Mouse (Mus musculus) midbrain, postnatal 0 days (tissue): Measurements from ENCODE around the gene Rmi2. TPM values are rescaled to one million over a fixed set of nuclear protein-coding genes. Genes with fewer than 3 reads are reported as not detected.

Experiments used
- ATAC-seq: fragments of 200-750 bp; cut with Nextera tagmentation; 2 replicates; pipeline ENCODE4 v1.8.0; 2017; ENCODE audit warnings: moderate number of reproducible peaks, mild to moderate bottlenecking, moderate TSS enrichment, moderate library complexity; ENCODE audit not compliant: low FRiP score
- DNase-seq: peaks from one replicate; pipeline ENCODE4 v3.0.0-alpha.2; 2015; ENCODE audit warnings: low spot score
- H3K27ac ChIP-seq: fragments of 300-500 bp; sonication (generic); 2 replicates; pipeline ENCODE4 v1.5.1; 2014; ENCODE audit warnings: low read depth, mild to moderate bottlenecking, low read length, mixed read lengths
- H3K27me3 ChIP-seq: fragments of 300-500 bp; sonication (generic); 2 replicates; pipeline ENCODE4 v1.6.1; 2014; ENCODE audit warnings: low read length, control low read depth, mixed read lengths; ENCODE audit not compliant: insufficient read depth
- H3K36me3 ChIP-seq: fragments of 300-500 bp; sonication (generic); 2 replicates; pipeline ENCODE4 v1.6.1; 2014; ENCODE audit warnings: low read length, control low read depth, mixed read lengths; ENCODE audit not compliant: insufficient read depth
- H3K4me1 ChIP-seq: fragments of 300-500 bp; sonication (generic); 2 replicates; pipeline ENCODE4 v1.6.1; 2014; ENCODE audit warnings: mild to moderate bottlenecking, control low read depth, antibody characterized with exemption, low read length, mixed read lengths; ENCODE audit not compliant: insufficient read depth
- H3K4me2 ChIP-seq: fragments of 300-500 bp; sonication (generic); 2 replicates; pipeline ENCODE4 v1.6.1; 2014; ENCODE audit warnings: low read depth, mild to moderate bottlenecking, low read length, mixed read lengths; ENCODE audit not compliant: poor library complexity, severe bottlenecking
- H3K4me3 ChIP-seq: fragments of 300-500 bp; sonication (generic); 2 replicates; pipeline ENCODE4 v1.5.1; 2014; ENCODE audit warnings: low read depth, mild to moderate bottlenecking, low read length, moderate library complexity
- H3K9ac ChIP-seq: fragments of 300-500 bp; sonication (generic); replicated peaks from 2 replicates; pipeline ENCODE4 v1.6.1; 2014; ENCODE audit warnings: mild to moderate bottlenecking, low read length, moderate library complexity, mixed read lengths; ENCODE audit not compliant: poor library complexity, severe bottlenecking
- H3K9me3 ChIP-seq: fragments of 300-500 bp; sonication (generic); 2 replicates; pipeline ENCODE4 v1.6.1; 2016; ENCODE audit warnings: low read length, control low read depth
- CTCF ChIP-seq: IDR thresholded peaks from 2 replicates; pipeline ENCODE4 v1.5.1; 2016; ENCODE audit warnings: antibody characterized with exemption, mild to moderate bottlenecking
- WGBS: fragments of 180-500 bp; shearing (Covaris S2); extraction: QIAGEN DNeasy Blood & Tissue Kit; methylation state at CpG from one replicate; pipeline ENCODE4 v1.1.7; 2014; 5-methylcytosine and 5-hydroxymethylcytosine counted together
- polyA plus RNA-seq: library from polyadenylated mRNA; unstranded; fragments of >200 nt; fragmentation: Nextera tagmentation; extraction: Ambion mirVana; gene quantifications from 2 replicates; pipeline ENCODE4 v1.2.1, GENCODE M21; 2015
- total RNA-seq: library from RNA; depleted of rRNA; stranded (reverse); fragments of >200 nt; gene quantifications from 2 replicates; pipeline ENCODE4 v1.2.3, GENCODE M21; 2014; rRNA removed

Rmi2 gene
- 0.14 and 1.1 TPM in 2 replicates for total RNA-seq
- 0.22 and 0.25 TPM in 2 replicates for polyA plus RNA-seq

DNA sequence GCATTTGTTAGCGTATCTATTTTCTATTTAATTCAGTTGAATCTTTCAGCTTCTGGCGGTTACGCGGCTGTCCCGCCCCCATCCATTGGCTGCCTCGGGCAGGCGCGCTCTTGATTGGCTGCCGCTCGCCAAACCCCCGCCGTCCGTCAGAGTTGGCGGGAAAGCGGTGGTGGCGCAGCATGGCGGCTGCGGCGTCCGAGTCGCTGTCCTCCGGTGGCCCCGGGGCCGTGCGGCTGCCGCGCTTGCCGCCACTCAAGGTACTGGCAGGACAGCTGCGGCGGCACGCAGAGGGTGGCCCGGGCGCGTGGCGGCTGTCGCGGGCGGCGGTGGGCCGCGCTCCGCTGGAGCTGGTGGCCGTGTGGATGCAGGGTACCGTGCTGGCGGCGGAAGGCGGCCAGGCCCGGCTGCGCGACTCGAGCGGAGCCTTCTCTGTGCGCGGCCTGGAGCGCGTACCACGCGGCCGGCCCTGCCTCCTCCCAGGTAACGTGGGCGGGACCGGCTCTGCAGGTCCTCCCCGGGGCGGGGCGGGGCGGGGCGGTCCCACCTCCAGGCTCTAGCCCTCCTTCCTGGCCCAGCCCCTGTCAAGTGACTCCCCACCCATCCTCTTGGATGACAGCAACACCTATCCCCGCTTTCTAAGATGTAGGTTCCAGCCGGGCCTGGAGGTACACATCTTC is at the start of gene Rmi2:
Gene Rmi2, plus strand, starts transcription at position 149 of the 677 bp plus-strand sequence.
- Histone ChIP-seq H3K4me3 (peak within 1 kb of the TSS; percentile 74), H3K27ac (no peak within 1 kb of the TSS), H3K4me2 (peak within 1 kb of the TSS; percentile 99), H3K9me3 (no peaks in the 10 kb centered on the region), H3K9ac (peak within 1 kb of the TSS; percentile 46; the same call in 1 of the 2 replicates), H3K27me3 (0 out of 2 replicates have a peak, but pooled peaks cover 4% of the 10 kb centered on the region), H3K36me3 (no peaks in the 10 kb centered on the region), H3K4me1 (no peaks in the 10 kb centered on the region; the same call in 1 of the 2 replicates)
- TF ChIP-seq CTCF = no peak
- 4% methylated on average over 56 of the region's 69 CpGs for WGBS
- DNase-seq (peak; percentile 83), ATAC-seq (peak; percentile 92)

GRCm38 (mm10) chr16:10785371-10786231 is 49.3 kb upstream of the Rmi2 start, which contains the start of gene Socs1:
TSS of gene Socs1 (minus strand) at chr16:10785536.
- peak within 1 kb of the TSS; percentile 90 for H3K27ac ChIP-seq
- peak within 1 kb of the TSS; percentile 82 for H3K9ac ChIP-seq
- H3K4me3 ChIP-seq = peak within 1 kb of the TSS; percentile 65
- no peaks in the 10 kb centered on the region for H3K36me3 ChIP-seq
- no peak for TF ChIP-seq CTCF
- no peaks in the 10 kb centered on the region for H3K9me3 ChIP-seq
- ATAC-seq (peak; percentile 87), DNase-seq (peak; percentile 91)
- H3K27me3 ChIP-seq = no peaks in the 10 kb centered on the region; the same call in 1 of the 2 replicates
- H3K4me1 ChIP-seq = peaks cover 11% of the 10 kb centered on the region; the same call in 1 of the 2 replicates
- WGBS = under 1% methylated on average over 59 of the region's 59 CpGs
- H3K4me2 ChIP-seq = peak within 1 kb of the TSS; percentile 99

DNA sequence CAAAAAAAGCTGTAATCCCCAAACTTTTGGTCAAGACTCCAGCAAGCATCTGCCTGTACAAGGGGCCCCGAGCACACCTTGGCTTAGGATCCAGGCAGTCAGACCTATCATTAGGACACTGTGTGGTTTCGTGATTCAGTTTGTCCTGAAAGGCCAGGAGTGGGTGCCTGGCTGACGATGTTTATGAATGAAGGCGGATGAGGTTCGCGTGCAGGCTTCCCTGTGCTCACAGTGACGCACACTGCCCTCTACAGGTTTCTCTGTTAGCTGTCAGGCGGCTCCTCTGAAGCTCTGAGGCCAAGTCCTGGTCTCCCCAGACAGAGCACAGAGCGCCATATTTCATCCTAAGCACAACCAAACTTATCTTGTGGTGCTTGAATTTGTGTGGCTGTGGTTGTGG is 48.6 kb upstream of the Rmi2 start:
- Histone ChIP-seq H3K9me3 (no peaks in the 10 kb centered on the region), H3K36me3 (no peaks in the 10 kb centered on the region), H3K27me3 (no peaks in the 10 kb centered on the region), H3K27ac (peak overlapping the region; percentile 90), H3K4me3 (peak overlapping the region; percentile 65), H3K4me2 (peak overlapping the region; percentile 99), H3K4me1 (peaks cover 11% of the 10 kb centered on the region; the same call in 1 of the 2 replicates), H3K9ac (peak overlapping the region; percentile 82; the same call in 1 of the 2 replicates)
- DNase-seq = peak; percentile 94
- peak; percentile 28 for ATAC-seq
- WGBS = under 1% methylated on average over 9 of the region's 9 CpGs
- TF ChIP-seq CTCF = peak; percentile 92

- Histone ChIP-seq H3K36me3 (no peaks in the 10 kb centered on the region), H3K27ac (no peak overlapping the region), H3K9me3 (no peaks in the 10 kb centered on the region), H3K4me1 (peaks cover 11% of the 10 kb centered on the region; the same call in 1 of the 2 replicates), H3K4me2 (no peak overlapping the region; the same call in 1 of the 2 replicates), H3K9ac (no peak overlapping the region), H3K4me3 (no peak overlapping the region), H3K27me3 (no peaks in the 10 kb centered on the region)
- DNase-seq (no peak), ATAC-seq (no peak)
- WGBS = 71% methylated on average over 4 of the region's 4 CpGs
- no peak for TF ChIP-seq CTCF
Measured at GRCm38 (mm10) chr16:10786782-10787547, 47.9 kb upstream of the Rmi2 start.

DNA sequence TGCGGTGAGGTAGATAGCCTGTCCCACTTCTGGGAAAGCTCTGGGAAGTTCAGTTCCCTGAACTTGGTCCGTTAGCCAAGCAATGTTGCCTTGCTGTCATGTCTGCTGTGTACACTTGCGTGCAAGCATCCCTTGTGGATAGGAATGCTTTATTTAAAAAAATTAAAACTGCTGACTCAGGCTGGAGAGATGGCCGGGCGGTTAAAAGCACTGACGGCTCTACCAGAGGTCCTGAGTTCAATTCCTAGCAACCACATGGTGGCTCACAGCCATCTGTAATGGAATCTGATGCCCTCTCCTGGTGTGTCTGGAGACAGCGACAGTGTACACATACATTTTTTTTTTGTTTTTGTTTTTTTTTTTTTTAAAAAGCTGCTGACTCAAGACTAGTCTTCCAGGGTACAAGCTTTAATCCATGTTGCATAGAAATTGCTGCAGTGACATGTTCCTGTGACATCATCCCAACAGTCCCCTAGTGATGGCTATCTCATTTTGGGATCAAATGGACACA is 47.3 kb upstream of the Rmi2 start:
- H3K27ac ChIP-seq = no peak overlapping the region
- no peak overlapping the region for H3K9ac ChIP-seq
- H3K9me3 ChIP-seq = no peaks in the 10 kb centered on the region
- no peak overlapping the region for H3K4me2 ChIP-seq
- 90% methylated on average over 7 of the region's 7 CpGs for WGBS
- H3K4me1 ChIP-seq = peaks cover 8% of the 10 kb centered on the region; the same call in 1 of the 2 replicates
- no peaks in the 10 kb centered on the region for H3K36me3 ChIP-seq
- no peak overlapping the region for H3K4me3 ChIP-seq
- H3K27me3 ChIP-seq = no peaks in the 10 kb centered on the region
- TF ChIP-seq CTCF = peak; percentile 35
- no peak for ATAC-seq
- DNase-seq = no peak
